Mouse (Mus musculus) hindbrain, embryonic 11.5 days (tissue): ENCODE measurements around the gene Gm13272. TPM values are rescaled to one million over a fixed set of nuclear protein-coding genes. Genes with fewer than 3 reads are reported as not detected.

Experiments used
- polyA plus RNA-seq: library from polyadenylated mRNA; unstranded; fragments of >200 nt; fragmentation: Nextera tagmentation; extraction: Ambion mirVana; gene quantifications from 2 replicates; pipeline ENCODE4 v1.2.1, GENCODE M21; 2014

Gm13272 gene
- polyA plus RNA-seq, 1 experiment from 2014 or later = not detected

Other genes starting within 250 kb of the Gm13272 start
- gene Ifna15, start 221.6 kb upstream of the Gm13272 start, polyA plus RNA-seq = not detected in 2 replicates
- gene Ifna14, start 208.1 kb upstream of the Gm13272 start, polyA plus RNA-seq = not detected in 2 replicates
- gene Ifna9, start 187.5 kb upstream of the Gm13272 start, polyA plus RNA-seq = not detected in 2 replicates
- not detected in 2 replicates for gene Ifna12, start 176.5 kb upstream of the Gm13272 start, polyA plus RNA-seq
- gene C87499, start 145.4 kb upstream of the Gm13272 start, polyA plus RNA-seq = not detected in 2 replicates
- not detected in 2 replicates for gene Ifna13, start 135.4 kb upstream of the Gm13272 start, polyA plus RNA-seq
- gene Ifna16, start 102.9 kb upstream of the Gm13272 start, polyA plus RNA-seq = not detected in 2 replicates
- gene Ifna2, start 95.9 kb upstream of the Gm13272 start, polyA plus RNA-seq = not detected in 2 replicates
- gene Ifnab, start 88.5 kb upstream of the Gm13272 start, polyA plus RNA-seq = not detected in 2 replicates
- 0.77 and 1.2 TPM in 2 replicates for gene Gm26566, start 58.0 kb upstream of the Gm13272 start, polyA plus RNA-seq
- 136 and 150 TPM in 2 replicates for gene Klhl9, start 57.4 kb upstream of the Gm13272 start, polyA plus RNA-seq
- gene Gm13271, start 25.0 kb upstream of the Gm13272 start, polyA plus RNA-seq = not detected in 2 replicates
- gene Gm13283, start 19.7 kb upstream of the Gm13272 start, polyA plus RNA-seq = 0.20 and 0.32 TPM in 2 replicates
- gene Gm13290, start 6.0 kb upstream of the Gm13272 start, polyA plus RNA-seq = not detected in 2 replicates
- not detected in 2 replicates for gene Gm13289, start 2.9 kb upstream of the Gm13272 start, polyA plus RNA-seq
- not detected in 2 replicates for gene Ifnz, start 2.3 kb downstream of the Gm13272 start, polyA plus RNA-seq
- not detected in 2 replicates for gene Gm13276, start 5.9 kb downstream of the Gm13272 start, polyA plus RNA-seq
- not detected in 2 replicates for gene Gm13277, start 8.8 kb downstream of the Gm13272 start, polyA plus RNA-seq
- not detected in 2 replicates for gene Gm13278, start 11.7 kb downstream of the Gm13272 start, polyA plus RNA-seq
- gene Gm13275, start 14.6 kb downstream of the Gm13272 start, polyA plus RNA-seq = not detected in 2 replicates
- gene Gm13279, start 17.5 kb downstream of the Gm13272 start, polyA plus RNA-seq = not detected in 2 replicates
- 0.40 and 0.82 TPM in 2 replicates for gene Gm13285, start 19.8 kb downstream of the Gm13272 start, polyA plus RNA-seq
- gene Gm13287, start 23.4 kb downstream of the Gm13272 start, polyA plus RNA-seq = not detected in 2 replicates
- gene Gm13288, start 25.7 kb downstream of the Gm13272 start, polyA plus RNA-seq = not detected in 2 replicates
- gene Ifna7, start 36.4 kb downstream of the Gm13272 start, polyA plus RNA-seq = not detected in 2 replicates
- gene Ifna11, start 40.1 kb downstream of the Gm13272 start, polyA plus RNA-seq = not detected in 2 replicates
- gene Ifna6, start 47.6 kb downstream of the Gm13272 start, polyA plus RNA-seq = not detected in 2 replicates
- not detected in 2 replicates for gene Ifna5, start 55.7 kb downstream of the Gm13272 start, polyA plus RNA-seq
- gene Ifna4, start 62.0 kb downstream of the Gm13272 start, polyA plus RNA-seq = not detected in 2 replicates
- not detected in 2 replicates for gene Ifna1, start 70.2 kb downstream of the Gm13272 start, polyA plus RNA-seq
- gene Ifne, start 100.4 kb downstream of the Gm13272 start, polyA plus RNA-seq = not detected in 2 replicates